Mouse (Mus musculus) thymus, adult 2 months (tissue): ENCODE results near the gene Chid1.

Source experiments
- CTCF ChIP-seq: fragments of 200-500 bp; IDR thresholded peaks from 2 replicates; pipeline ENCODE4 v1.5.1; 2012; ENCODE audit warnings: mild to moderate bottlenecking, control low read depth, low read length, moderate library complexity, borderline replicate concordance; ENCODE audit not compliant: control insufficient read depth, poor library complexity, insufficient read depth; ENCODE audit errors: extremely low read depth
- POLR2A ChIP-seq: fragments of 200-500 bp; IDR thresholded peaks from 2 replicates; pipeline ENCODE4 v1.6.1; 2012; ENCODE audit warnings: mild to moderate bottlenecking, low read length, control low read depth, moderate library complexity; ENCODE audit not compliant: control insufficient read depth, poor library complexity, insufficient read depth; ENCODE audit errors: extremely low read depth

GRCm38 (mm10) chr7:141477578-141478269, 61.9 kb downstream of the Chid1 start:
- TF ChIP-seq CTCF (no peak), POLR2A (no peak)
